Mouse (Mus musculus) erythroblast, embryonic 14.5 days (primary cell): ENCODE results near the gene Txnrd3. TPM values are rescaled to one million over a fixed set of nuclear protein-coding genes. Genes with fewer than 3 reads are reported as not detected.

Experiments used
- H3K27me3 ChIP-seq: 2 replicates; pipeline ENCODE4 v1.6.1; 2012; ENCODE audit warnings: inconsistent platforms; ENCODE audit not compliant: control insufficient read depth
- H3K36me3 ChIP-seq: 2 replicates; pipeline ENCODE4 v1.6.1; 2012; ENCODE audit warnings: mild to moderate bottlenecking, inconsistent platforms; ENCODE audit not compliant: control insufficient read depth
- H3K4me1 ChIP-seq: 2 replicates; pipeline ENCODE4 v1.6.1; 2012; ENCODE audit warnings: inconsistent platforms; ENCODE audit not compliant: control insufficient read depth
- H3K4me3 ChIP-seq: replicated peaks from 2 replicates; pipeline ENCODE3; 2012; ENCODE audit warnings: moderate library complexity, mild to moderate bottlenecking, inconsistent platforms
- H3K9me3 ChIP-seq: 2 replicates; pipeline ENCODE4 v1.6.1; 2012; ENCODE audit warnings: low read length, inconsistent platforms, mixed read lengths; ENCODE audit not compliant: control insufficient read depth
- GATA1 ChIP-seq: IDR thresholded peaks from 2 replicates; pipeline ENCODE4 v1.6.1; 2012; ENCODE audit warnings: low read length, inconsistent platforms, mixed read lengths
- TAL1 ChIP-seq: IDR thresholded peaks from 3 replicates; pipeline ENCODE4 v1.6.1; 2012; ENCODE audit warnings: low read length, inconsistent platforms, mixed read lengths
- polyA plus RNA-seq: library from polyadenylated mRNA; stranded (reverse); fragments of >175 nt; gene quantifications from 2 replicates; pipeline ENCODE4 v1.2.3, GENCODE M21; 2012

Txnrd3 gene
- polyA plus RNA-seq, 1 experiment = not detected

- Histone ChIP-seq H3K27me3 (no peaks in the 10 kb centered on the region), H3K4me3 (no peak overlapping the region), H3K9me3 (no peaks in the 10 kb centered on the region), H3K36me3 (no peaks in the 10 kb centered on the region), H3K4me1 (no peaks in the 10 kb centered on the region)
- TF ChIP-seq TAL1 = no peak
- no peak for TF ChIP-seq GATA1
These were observed 23.2 kb downstream of the Txnrd3 start for GRCm38 (mm10) chr6:89666976-89667375.

GRCm38 (mm10) chr6:89669556-89669955 is 25.8 kb downstream of the Txnrd3 start:
- H3K4me1 ChIP-seq = no peaks in the 10 kb centered on the region
- H3K36me3 ChIP-seq = no peaks in the 10 kb centered on the region; the same call in 1 of the 2 replicates
- H3K4me3 ChIP-seq = no peak overlapping the region
- TF ChIP-seq GATA1 (no peak), TAL1 (no peak)
- no peaks in the 10 kb centered on the region for H3K27me3 ChIP-seq
- H3K9me3 ChIP-seq = no peaks in the 10 kb centered on the region

- H3K4me1 ChIP-seq = no peaks in the 10 kb centered on the region
- no peak overlapping the region for H3K4me3 ChIP-seq
- H3K9me3 ChIP-seq = no peaks in the 10 kb centered on the region
- TF ChIP-seq GATA1 = no peak
- no peak for TF ChIP-seq TAL1
- no peaks in the 10 kb centered on the region; the same call in 1 of the 2 replicates for H3K36me3 ChIP-seq
- no peaks in the 10 kb centered on the region for H3K27me3 ChIP-seq
These were observed 27.6 kb downstream of the Txnrd3 start for GRCm38 (mm10) chr6:89671431-89671830.

- Histone ChIP-seq H3K27me3 (no peaks in the 10 kb centered on the region), H3K4me3 (no peak overlapping the region), H3K4me1 (no peaks in the 10 kb centered on the region), H3K36me3 (no peaks in the 10 kb centered on the region; the same call in 1 of the 2 replicates), H3K9me3 (no peaks in the 10 kb centered on the region)
- TF ChIP-seq GATA1 = no peak
These were observed 28.9 kb downstream of the Txnrd3 start for GRCm38 (mm10) chr6:89672641-89673040.

GRCm38 (mm10) chr6:89673135-89673780 is 29.5 kb downstream of the Txnrd3 start:
- no peak overlapping the region for H3K4me3 ChIP-seq
- TF ChIP-seq TAL1 = no peak
- no peak for TF ChIP-seq GATA1
- H3K36me3 ChIP-seq = no peaks in the 10 kb centered on the region; the same call in 1 of the 2 replicates

GRCm38 (mm10) chr6:89678522-89678921 is 34.7 kb downstream of the Txnrd3 start:
- TF ChIP-seq GATA1 = no peak
- no peak for TF ChIP-seq TAL1
- Histone ChIP-seq H3K4me3 (no peak overlapping the region), H3K4me1 (no peaks in the 10 kb centered on the region), H3K9me3 (no peaks in the 10 kb centered on the region), H3K27me3 (no peaks in the 10 kb centered on the region), H3K36me3 (no peaks in the 10 kb centered on the region; the same call in 1 of the 2 replicates)

More at GRCm38 (mm10) chr6:89673135-89673780, 29.5 kb downstream of the Txnrd3 start:
- Histone ChIP-seq H3K27me3 (no peaks in the 10 kb centered on the region), H3K9me3 (no peaks in the 10 kb centered on the region), H3K4me1 (no peaks in the 10 kb centered on the region)

- H3K36me3 ChIP-seq = no peaks in the 10 kb centered on the region
- H3K4me1 ChIP-seq = no peaks in the 10 kb centered on the region
- no peak overlapping the region for H3K4me3 ChIP-seq
- TF ChIP-seq GATA1 (no peak), TAL1 (no peak)
- no peaks in the 10 kb centered on the region for H3K27me3 ChIP-seq
- no peaks in the 10 kb centered on the region for H3K9me3 ChIP-seq
These were observed 35.6 kb downstream of the Txnrd3 start for GRCm38 (mm10) chr6:89679291-89679835.

GRCm38 (mm10) chr6:89680155-89680554 is 36.4 kb downstream of the Txnrd3 start:
- H3K27me3 ChIP-seq = no peaks in the 10 kb centered on the region
- H3K9me3 ChIP-seq = no peaks in the 10 kb centered on the region
- no peaks in the 10 kb centered on the region for H3K36me3 ChIP-seq
- TF ChIP-seq TAL1 (no peak), GATA1 (no peak)
- no peaks in the 10 kb centered on the region for H3K4me1 ChIP-seq
- no peak overlapping the region for H3K4me3 ChIP-seq

GRCm38 (mm10) chr6:89684231-89684630 is 40.4 kb downstream of the Txnrd3 start:
- Histone ChIP-seq H3K4me3 (no peak overlapping the region), H3K27me3 (no peaks in the 10 kb centered on the region), H3K4me1 (no peaks in the 10 kb centered on the region), H3K36me3 (no peaks in the 10 kb centered on the region), H3K9me3 (no peaks in the 10 kb centered on the region)
- TF ChIP-seq TAL1 (no peak), GATA1 (no peak)
